Mouse (Mus musculus): ENCODE data around the gene Ncbp3. TPM values are rescaled to one million over a fixed set of nuclear protein-coding genes. Genes with fewer than 3 reads are reported as not detected.

The Ncbp3 gene
- total and polyA plus RNA-seq, 3 experiments: 13.3 to 25.0 (median 24.2) TPM

DNA sequence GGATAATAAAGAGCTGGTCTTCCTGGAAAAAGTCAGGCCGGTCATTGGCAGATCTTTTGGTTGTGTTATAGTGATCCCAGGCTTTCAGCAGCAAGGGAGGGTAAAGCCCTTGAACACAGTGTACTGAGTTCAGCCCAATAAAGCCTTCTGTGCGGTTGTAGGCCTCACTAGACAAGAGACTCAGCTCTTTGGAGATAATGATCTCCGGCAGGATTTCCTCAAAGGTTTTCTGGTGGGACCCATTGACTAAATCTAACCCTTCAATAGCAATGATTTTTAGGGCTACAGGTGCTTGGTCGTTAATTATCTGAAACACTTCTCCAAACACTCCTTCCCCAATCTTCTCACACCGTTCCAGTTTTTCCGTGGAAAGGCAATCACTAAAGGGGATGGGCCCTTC is 89.0 kb downstream of the Ncbp3 start:
- no peak for DNase-seq (ENCODE audit: low spot score)
- Histone ChIP-seq H3K4me1 (ENCODE audit: insufficient read depth, low read depth, low read length) (peaks cover 51% of the 10 kb centered on the region), H3K36me3 (replicated peaks) (peaks cover 41% of the 10 kb centered on the region), H3K27me3 (ENCODE audit: insufficient read depth, low read length) (no peaks in the 10 kb centered on the region; the same call in 1 of the 2 replicates), H3K9me3 (replicated peaks) (no peaks in the 10 kb centered on the region), H3K4me3 (ENCODE audit: low read depth, low read length) (peak overlapping the region; percentile 98)
- ATAC-seq (ENCODE audit: extremely low read depth, insufficient number of reproducible peaks, low FRiP score, poor library complexity, severe bottlenecking): no peak
- TF ChIP-seq GATA2 (IDR thresholded peaks at IDR 0.05; ENCODE audit: borderline replicate concordance, low read depth, low read length): 0 out of 2 replicates have a peak, but pooled peaks have one; percentile 40
- TF ChIP-seq GATA1 (IDR thresholded peaks at IDR 0.05; ENCODE audit: borderline replicate concordance, low read length): no peak
- TF ChIP-seq POLR2AphosphoS5 (IDR thresholded peaks at IDR 0.05; ENCODE audit: insufficient replicate concordance, low read depth, low read length): no peak
- TF ChIP-seq TAL1 (conservative IDR thresholded peaks at IDR 0.05; ENCODE audit: low read depth, low read length): no peak

DNA sequence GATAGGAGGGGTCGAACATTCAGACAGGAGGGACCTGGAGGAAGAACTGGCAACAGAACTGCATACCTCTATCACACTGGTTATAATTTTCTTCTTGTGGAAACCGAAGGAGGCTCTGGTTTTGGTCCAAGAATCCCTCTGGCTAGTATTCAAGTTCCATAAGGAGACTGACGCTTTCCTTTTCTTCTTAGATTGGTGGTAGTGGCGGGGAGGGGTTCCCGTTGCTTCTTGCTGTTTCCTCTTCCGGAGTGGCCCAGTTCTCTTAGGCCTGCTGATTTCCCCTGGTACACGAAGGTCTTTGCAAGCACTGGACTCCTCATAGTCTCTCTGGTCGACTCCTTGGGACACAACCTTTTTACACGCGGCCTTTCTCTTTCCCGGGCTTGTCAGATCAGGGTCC is 89.5 kb downstream of the Ncbp3 start:
- no peak for TF ChIP-seq GATA2 (IDR thresholded peaks at IDR 0.05; ENCODE audit: borderline replicate concordance, low read depth, low read length)
- H3K4me3 ChIP-seq (ENCODE audit: low read depth, low read length): peak overlapping the region; percentile 98
- peaks cover 2% of the 10 kb centered on the region; the same call in 1 of the 2 replicates for H3K27me3 ChIP-seq (ENCODE audit: insufficient read depth, low read length)
- H3K36me3 ChIP-seq (replicated peaks): peaks cover 37% of the 10 kb centered on the region
- peak; percentile 34 for DNase-seq (ENCODE audit: low spot score)
- H3K4me1 ChIP-seq (ENCODE audit: insufficient read depth, low read depth, low read length): peaks cover 49% of the 10 kb centered on the region
- no peak for ATAC-seq (ENCODE audit: extremely low read depth, insufficient number of reproducible peaks, low FRiP score, poor library complexity, severe bottlenecking)
- H3K9me3 ChIP-seq (replicated peaks): no peaks in the 10 kb centered on the region

DNA sequence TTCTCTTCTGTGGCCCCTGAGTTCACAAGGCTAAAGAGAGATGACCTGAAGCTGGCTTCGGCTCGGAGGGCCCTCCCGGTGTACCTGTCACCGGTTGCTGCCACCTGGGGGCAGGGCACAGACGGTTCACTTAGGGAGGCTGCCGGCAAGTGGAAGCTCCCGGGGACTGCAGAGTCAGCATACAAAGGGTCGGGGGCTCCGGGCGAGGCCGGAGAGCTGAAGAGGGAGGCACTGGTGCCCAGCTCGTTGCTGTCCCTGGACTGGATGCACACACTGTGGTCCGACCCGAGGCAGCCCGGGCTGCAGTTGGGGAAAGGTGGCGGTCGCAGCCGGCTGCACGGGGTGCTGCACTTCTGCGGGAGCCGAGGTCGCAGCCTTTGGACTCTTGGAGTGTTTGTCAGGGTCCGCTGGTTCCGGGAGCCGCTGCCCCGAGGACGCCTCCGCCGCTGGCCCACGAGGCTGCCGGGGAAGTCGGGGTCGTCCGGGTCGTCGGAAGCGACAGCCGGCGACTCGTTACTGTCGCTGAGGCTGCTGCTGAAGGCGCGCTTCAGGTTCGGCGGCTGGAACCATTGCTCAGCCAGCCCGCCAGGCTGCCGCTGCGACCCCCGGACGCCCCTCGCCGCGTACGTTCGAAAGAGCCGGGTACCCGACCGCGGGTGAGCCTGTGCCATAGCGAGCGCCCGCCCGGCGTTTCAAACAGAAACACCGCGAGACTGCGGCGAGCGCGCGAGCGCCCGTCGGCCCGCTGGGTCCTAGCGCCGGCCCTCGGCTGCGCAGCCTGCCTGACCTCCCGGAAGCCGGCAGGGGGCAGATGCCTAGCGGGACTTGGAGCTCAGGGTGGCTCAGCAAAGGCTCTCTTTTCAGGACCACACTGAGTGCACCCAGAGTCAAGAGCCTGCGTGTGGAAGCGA is 90.3 kb downstream of the Ncbp3 start, which contains the start of gene Haspin:
Gene Haspin, minus strand, starts transcription at position 704 of the 911 bp plus-strand sequence.
- Histone ChIP-seq H3K4me1 (ENCODE audit: insufficient read depth, low read depth, low read length) (peaks cover 45% of the 10 kb centered on the region), H3K27me3 (ENCODE audit: insufficient read depth, low read length) (peaks cover 3% of the 10 kb centered on the region; the same call in 1 of the 2 replicates), H3K9me3 (replicated peaks) (no peaks in the 10 kb centered on the region), H3K36me3 (replicated peaks) (peaks cover 30% of the 10 kb centered on the region), H3K4me3 (ENCODE audit: low read depth, low read length) (peak within 1 kb of the TSS; percentile 98)
- TF ChIP-seq CTCF (IDR thresholded peaks at IDR 0.05; ENCODE audit: low read depth, low read length) (peak; percentile 65), POLR2AphosphoS5 (IDR thresholded peaks at IDR 0.05; ENCODE audit: insufficient replicate concordance, low read depth, low read length) (no peak)
- peak; percentile 76 for ATAC-seq (ENCODE audit: extremely low read depth, insufficient number of reproducible peaks, low FRiP score, poor library complexity, severe bottlenecking)
- peak; percentile 95 for DNase-seq (ENCODE audit: low spot score)

Other genes starting within 250 kb of the Ncbp3 start
- 56.9 and 63.9 TPM in 2 replicates for gene Atp2a3, start 86.6 kb upstream of the Ncbp3 start, total RNA-seq (2014; fragmentation: Nextera tagmentation)
- 79.9 and 101 TPM in 2 replicates for gene Atp2a3, start 86.6 kb upstream of the Ncbp3 start, total RNA-seq (2017)
- 79.0 and 95.8 TPM in 2 replicates for gene Atp2a3, start 86.6 kb upstream of the Ncbp3 start, polyA plus RNA-seq (2012)
- 11.4 and 12.0 TPM in 2 replicates for gene P2rx1, start 48.7 kb upstream of the Ncbp3 start, total RNA-seq (2014; fragmentation: Nextera tagmentation)
- 46.9 and 53.7 TPM in 2 replicates for gene P2rx1, start 48.7 kb upstream of the Ncbp3 start, total RNA-seq (2017)
- 11.7 and 14.8 TPM in 2 replicates for gene P2rx1, start 48.7 kb upstream of the Ncbp3 start, polyA plus RNA-seq (2012)
- 1.9 and 4.2 TPM in 2 replicates for gene Camkk1, start 28.8 kb upstream of the Ncbp3 start, total RNA-seq (2014; fragmentation: Nextera tagmentation)
- 13.1 and 13.8 TPM in 2 replicates for gene Camkk1, start 28.8 kb upstream of the Ncbp3 start, total RNA-seq (2017)
- gene Camkk1, start 28.8 kb upstream of the Ncbp3 start, polyA plus RNA-seq (2012): 8.9 and 9.9 TPM in 2 replicates
- 0.19 and 0.23 TPM in 2 replicates for gene Itgae, start 42.8 kb downstream of the Ncbp3 start, total RNA-seq (2014; fragmentation: Nextera tagmentation)
- 0.05 and 0.06 TPM in 2 replicates for gene Itgae, start 42.8 kb downstream of the Ncbp3 start, total RNA-seq (2017)
- gene Itgae, start 42.8 kb downstream of the Ncbp3 start, polyA plus RNA-seq (2012): 0.03 and 0.04 TPM in 2 replicates
- gene Haspin, start 90.5 kb downstream of the Ncbp3 start, total RNA-seq (2014; fragmentation: Nextera tagmentation): 16.7 and 18.4 TPM in 2 replicates
- gene Haspin, start 90.5 kb downstream of the Ncbp3 start, total RNA-seq (2017): 16.9 and 17.5 TPM in 2 replicates
- gene Haspin, start 90.5 kb downstream of the Ncbp3 start, polyA plus RNA-seq (2012): 19.5 and 23.1 TPM in 2 replicates
- gene P2rx5, start 112.6 kb downstream of the Ncbp3 start, total RNA-seq (2014; fragmentation: Nextera tagmentation): not detected in 2 replicates
- 0.05 TPM in 1 of 2 replicates, not detected in the other for gene P2rx5, start 112.6 kb downstream of the Ncbp3 start, total RNA-seq (2017)
- not detected in 2 replicates for gene P2rx5, start 112.6 kb downstream of the Ncbp3 start, polyA plus RNA-seq (2012)
- 54.7 and 66.2 TPM in 2 replicates for gene Emc6, start 129.3 kb downstream of the Ncbp3 start, total RNA-seq (2014; fragmentation: Nextera tagmentation)
- 43.7 and 52.7 TPM in 2 replicates for gene Emc6, start 129.3 kb downstream of the Ncbp3 start, total RNA-seq (2017)
- 178 and 243 TPM in 2 replicates for gene Emc6, start 129.3 kb downstream of the Ncbp3 start, polyA plus RNA-seq (2012)
- 7.4 and 9.2 TPM in 2 replicates for gene Tax1bp3, start 129.3 kb downstream of the Ncbp3 start, total RNA-seq (2014; fragmentation: Nextera tagmentation)
- 17.8 and 21.1 TPM in 2 replicates for gene Tax1bp3, start 129.3 kb downstream of the Ncbp3 start, total RNA-seq (2017)
- gene Tax1bp3, start 129.3 kb downstream of the Ncbp3 start, polyA plus RNA-seq (2012): 4.1 and 9.0 TPM in 2 replicates
- gene Ctns, start 151.3 kb downstream of the Ncbp3 start, total RNA-seq (2014; fragmentation: Nextera tagmentation): 19.8 and 23.3 TPM in 2 replicates
- gene Ctns, start 151.3 kb downstream of the Ncbp3 start, total RNA-seq (2017): 28.7 and 30.6 TPM in 2 replicates
- gene Ctns, start 151.3 kb downstream of the Ncbp3 start, polyA plus RNA-seq (2012): 1.9 and 3.6 TPM in 2 replicates
- 2.1 and 2.4 TPM in 2 replicates for gene Shpk, start 151.7 kb downstream of the Ncbp3 start, total RNA-seq (2014; fragmentation: Nextera tagmentation)
- 2.8 and 3.2 TPM in 2 replicates for gene Shpk, start 151.7 kb downstream of the Ncbp3 start, total RNA-seq (2017)
- gene Shpk, start 151.7 kb downstream of the Ncbp3 start, polyA plus RNA-seq (2012): 0.83 and 0.95 TPM in 2 replicates
- not detected in 2 replicates for gene Trpv1, start 186.5 kb downstream of the Ncbp3 start, total RNA-seq (2014; fragmentation: Nextera tagmentation)
- 0.12 TPM in 1 of 2 replicates, not detected in the other for gene Trpv1, start 186.5 kb downstream of the Ncbp3 start, total RNA-seq (2017)
- gene Trpv1, start 186.5 kb downstream of the Ncbp3 start, polyA plus RNA-seq (2012): not detected in 2 replicates
- gene Trpv3, start 219.6 kb downstream of the Ncbp3 start, total RNA-seq (2014; fragmentation: Nextera tagmentation): not detected in 2 replicates
- under 0.01 and 0.16 TPM in 2 replicates for gene Trpv3, start 219.6 kb downstream of the Ncbp3 start, total RNA-seq (2017)
- gene Trpv3, start 219.6 kb downstream of the Ncbp3 start, polyA plus RNA-seq (2012): not detected in 2 replicates